Mouse (Mus musculus) heart, embryonic 15.5 days (tissue): ENCODE measurements around the gene Boc. TPM values are rescaled to one million over a fixed set of nuclear protein-coding genes. Genes with fewer than 3 reads are reported as not detected.

ENCODE experiments used
- ATAC-seq: fragments of 200-750 bp; cut with Nextera tagmentation; replicated peaks from 2 replicates; pipeline ENCODE4 v1.8.0; 2017; ENCODE audit warnings: low read depth, moderate TSS enrichment; ENCODE audit not compliant: insufficient number of reproducible peaks, insufficient read depth, low FRiP score
- H3K27ac ChIP-seq: fragments of 300-500 bp; sonication (generic); 2 replicates; pipeline ENCODE4 v1.5.1; 2015; ENCODE audit warnings: mild to moderate bottlenecking, inconsistent platforms
- H3K27me3 ChIP-seq: fragments of 300-500 bp; sonication (generic); 2 replicates; pipeline ENCODE4 v1.6.1; 2015; ENCODE audit warnings: inconsistent platforms
- H3K36me3 ChIP-seq: fragments of 300-500 bp; sonication (generic); 2 replicates; pipeline ENCODE4 v1.6.1; 2015; ENCODE audit warnings: mild to moderate bottlenecking, inconsistent platforms
- H3K4me1 ChIP-seq: fragments of 300-500 bp; sonication (generic); replicated peaks from 2 replicates; pipeline ENCODE4 v1.6.1; 2015; ENCODE audit warnings: inconsistent platforms
- H3K4me2 ChIP-seq: fragments of 300-500 bp; sonication (generic); 2 replicates; pipeline ENCODE4 v1.6.1; 2015; ENCODE audit warnings: inconsistent platforms, mild to moderate bottlenecking, moderate library complexity
- H3K4me3 ChIP-seq: fragments of 300-500 bp; sonication (generic); 2 replicates; pipeline ENCODE4 v1.5.1; 2015; ENCODE audit warnings: mild to moderate bottlenecking, inconsistent platforms
- H3K9ac ChIP-seq: fragments of 300-500 bp; sonication (generic); 2 replicates; pipeline ENCODE4 v1.6.1; 2015; ENCODE audit warnings: mild to moderate bottlenecking, inconsistent platforms
- H3K9me3 ChIP-seq: fragments of 300-500 bp; sonication (generic); replicated peaks from 2 replicates; pipeline ENCODE4 v1.6.1; 2016; ENCODE audit warnings: inconsistent platforms
- WGBS: fragments of 180-500 bp; shearing (Covaris S2); methylation state at CpG from one replicate; pipeline ENCODE4 v1.1.7; 2015; ENCODE audit warnings: mixed read lengths; 5-methylcytosine and 5-hydroxymethylcytosine counted together
- polyA plus RNA-seq: library from polyadenylated mRNA; unstranded; fragments of >200 nt; fragmentation: Nextera tagmentation; extraction: Ambion mirVana; gene quantifications from 2 replicates; pipeline ENCODE4 v1.2.1, GENCODE M21; 2015

Gene Boc
- polyA plus RNA-seq, 1 experiment from 2014 or later: 7.7 TPM

DNA sequence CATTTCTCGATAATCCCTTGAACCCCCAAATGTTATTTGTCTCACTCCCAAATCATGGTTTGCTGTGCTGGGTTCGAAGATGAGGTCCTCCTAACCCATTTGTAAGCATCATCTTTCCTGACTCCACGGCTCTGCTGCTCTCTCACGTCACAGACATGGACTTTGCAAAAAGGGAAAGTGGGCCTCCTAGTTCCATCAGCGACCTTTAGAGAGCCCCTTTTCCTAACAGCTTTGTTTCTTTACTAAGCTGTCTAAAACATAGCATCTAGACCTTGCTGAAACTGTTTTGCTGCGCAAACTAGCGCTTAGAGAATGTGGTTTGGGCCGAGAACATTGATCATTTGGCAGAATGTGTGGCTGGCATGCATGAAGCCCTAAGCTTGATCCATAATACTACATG, 19.1 kb downstream of the Boc start:
- ATAC-seq: no peak
- WGBS: 75% methylated on average over 8 of the region's 8 CpGs

DNA sequence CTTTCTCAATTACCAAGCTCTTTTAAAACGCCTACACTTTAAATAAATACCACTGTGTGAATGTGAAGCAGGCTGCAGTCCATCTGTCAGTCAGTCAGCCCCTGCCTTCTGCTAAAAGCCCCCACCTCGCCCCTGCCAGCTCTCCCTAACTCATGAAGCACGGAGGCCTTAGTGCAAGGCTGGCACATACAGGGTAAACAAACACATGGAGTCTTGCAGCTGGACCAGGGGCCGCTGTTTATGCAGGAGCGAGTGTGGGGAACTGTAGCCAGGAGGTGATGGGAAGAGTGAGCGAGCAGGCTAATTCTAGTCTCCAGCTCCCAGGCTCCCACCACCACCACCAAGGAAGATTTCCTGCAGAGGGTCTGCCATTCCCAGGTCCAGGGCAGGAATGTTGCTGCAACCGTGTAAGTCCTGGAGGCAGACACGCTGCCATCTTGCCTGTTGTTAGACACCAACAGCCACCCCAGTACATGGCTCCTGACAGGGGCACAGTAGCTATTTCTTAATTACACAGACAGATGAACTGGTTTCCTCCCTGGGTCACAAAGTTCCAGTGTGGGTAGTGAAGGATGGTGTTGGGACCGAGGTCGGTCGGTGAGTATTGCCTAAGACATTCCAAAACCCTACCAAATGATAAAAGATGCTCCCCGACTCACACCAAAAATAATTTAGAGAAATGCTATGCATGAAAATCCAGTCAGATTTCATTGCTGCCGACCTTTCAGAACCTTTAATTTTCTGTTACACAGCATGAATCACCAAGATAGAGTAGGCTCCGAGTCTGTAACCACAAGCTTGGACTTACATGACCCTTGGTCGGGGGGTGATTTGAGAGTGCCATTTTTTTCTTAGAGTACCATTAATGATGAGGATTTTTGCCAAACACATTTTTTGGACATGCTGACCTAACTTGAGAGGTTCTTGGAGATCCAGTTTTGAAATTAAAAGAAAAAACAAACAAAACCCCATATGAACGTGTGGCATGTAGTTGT, 20.0 kb downstream of the Boc start:
- no peaks in the 10 kb centered on the region for H3K36me3 ChIP-seq
- H3K4me1 ChIP-seq: peaks cover 25% of the 10 kb centered on the region
- 54% methylated on average over 16 of the region's 16 CpGs for WGBS
- H3K4me2 ChIP-seq: no peak overlapping the region
- no peak overlapping the region for H3K9ac ChIP-seq
- H3K9me3 ChIP-seq: no peaks in the 10 kb centered on the region
- H3K4me3 ChIP-seq: no peak overlapping the region
- no peak overlapping the region for H3K27ac ChIP-seq
- no peak for ATAC-seq
- H3K27me3 ChIP-seq: no peaks in the 10 kb centered on the region

More for the DNA sequence above, 19.1 kb downstream of the Boc start:
- Histone ChIP-seq H3K4me3 (no peak overlapping the region), H3K4me2 (no peak overlapping the region), H3K27me3 (no peaks in the 10 kb centered on the region), H3K4me1 (peaks cover 19% of the 10 kb centered on the region), H3K9ac (no peak overlapping the region), H3K36me3 (no peaks in the 10 kb centered on the region), H3K9me3 (no peaks in the 10 kb centered on the region), H3K27ac (no peak overlapping the region)

DNA sequence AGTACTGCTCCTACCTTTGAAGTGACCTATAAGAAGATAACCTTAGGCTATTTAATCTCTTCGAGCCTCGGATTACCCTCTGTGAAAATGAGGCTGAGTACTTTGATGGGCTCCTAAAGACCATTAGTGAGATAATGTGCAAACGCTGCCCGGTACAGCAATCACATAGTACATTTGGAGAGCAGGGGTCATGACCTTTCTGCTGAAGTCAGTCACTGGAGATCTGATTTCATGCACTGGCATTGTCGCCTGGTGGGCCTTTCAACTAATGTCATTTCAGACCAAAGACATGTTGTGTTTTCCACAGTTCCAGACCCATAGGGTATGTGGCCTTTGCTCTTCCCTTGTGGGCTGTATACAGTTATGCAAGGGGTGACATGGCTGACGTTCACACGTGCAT, 24.6 kb downstream of the Boc start:
- Histone ChIP-seq H3K9me3 (no peaks in the 10 kb centered on the region), H3K4me3 (no peak overlapping the region), H3K4me1 (peaks cover 41% of the 10 kb centered on the region), H3K27ac (no peak overlapping the region), H3K36me3 (no peaks in the 10 kb centered on the region), H3K9ac (no peak overlapping the region), H3K27me3 (no peaks in the 10 kb centered on the region), H3K4me2 (no peak overlapping the region)
- WGBS: 38% methylated on average over 7 of the region's 7 CpGs
- no peak for ATAC-seq

DNA sequence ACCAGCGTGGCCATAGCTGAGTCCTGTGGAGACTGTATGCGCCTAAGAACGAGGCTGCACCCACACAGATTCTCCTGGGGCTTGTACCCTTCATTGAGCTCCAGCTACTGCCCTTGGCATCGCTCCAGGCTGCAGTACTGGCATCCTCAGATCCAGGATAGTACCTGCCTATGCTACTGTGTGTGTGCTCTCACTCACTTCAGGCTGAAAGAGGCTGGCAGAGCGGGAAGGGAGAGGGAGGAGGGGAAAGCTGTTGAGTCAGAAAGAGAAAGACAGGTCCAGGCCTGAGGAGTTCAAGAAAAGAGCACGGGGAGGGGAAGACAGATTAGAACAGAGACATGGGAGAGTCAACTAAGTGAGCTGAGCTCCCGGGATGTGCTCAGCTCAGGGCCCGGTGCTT, 25.2 kb downstream of the Boc start:
- H3K36me3 ChIP-seq: no peaks in the 10 kb centered on the region
- H3K4me3 ChIP-seq: no peak overlapping the region
- H3K27ac ChIP-seq: no peak overlapping the region
- peaks cover 37% of the 10 kb centered on the region for H3K4me1 ChIP-seq
- H3K4me2 ChIP-seq: no peak overlapping the region
- H3K27me3 ChIP-seq: no peaks in the 10 kb centered on the region
- no peak overlapping the region for H3K9ac ChIP-seq
- ATAC-seq: no peak
- H3K9me3 ChIP-seq: no peaks in the 10 kb centered on the region
- 53% methylated on average over 8 of the region's 8 CpGs for WGBS

DNA sequence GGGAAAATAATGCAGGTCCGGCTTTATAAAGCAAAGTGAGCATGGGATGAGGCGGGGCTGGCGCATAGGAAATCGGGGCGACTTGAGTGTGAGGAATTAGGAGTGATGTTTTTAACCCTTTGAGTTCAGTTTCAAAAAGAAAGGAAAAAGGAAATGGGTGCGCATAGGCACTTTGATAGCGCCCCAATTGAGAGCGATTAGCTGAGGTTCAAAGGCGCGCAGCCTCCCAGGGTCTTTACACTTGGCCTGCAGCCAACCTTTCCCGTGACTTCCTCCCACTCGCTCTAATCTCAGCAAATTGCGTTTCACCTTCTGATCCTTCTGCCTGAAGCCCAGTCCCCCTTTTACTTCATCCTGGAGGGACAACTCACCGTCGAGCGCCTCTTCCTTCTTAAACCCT, 25.8 kb downstream of the Boc start:
- Histone ChIP-seq H3K36me3 (no peaks in the 10 kb centered on the region), H3K9ac (no peak overlapping the region), H3K9me3 (no peaks in the 10 kb centered on the region), H3K4me2 (no peak overlapping the region), H3K27ac (no peak overlapping the region), H3K4me1 (peaks cover 34% of the 10 kb centered on the region), H3K27me3 (no peaks in the 10 kb centered on the region), H3K4me3 (no peak overlapping the region)
- ATAC-seq: no peak
- WGBS: 51% methylated on average over 16 of the region's 16 CpGs

DNA sequence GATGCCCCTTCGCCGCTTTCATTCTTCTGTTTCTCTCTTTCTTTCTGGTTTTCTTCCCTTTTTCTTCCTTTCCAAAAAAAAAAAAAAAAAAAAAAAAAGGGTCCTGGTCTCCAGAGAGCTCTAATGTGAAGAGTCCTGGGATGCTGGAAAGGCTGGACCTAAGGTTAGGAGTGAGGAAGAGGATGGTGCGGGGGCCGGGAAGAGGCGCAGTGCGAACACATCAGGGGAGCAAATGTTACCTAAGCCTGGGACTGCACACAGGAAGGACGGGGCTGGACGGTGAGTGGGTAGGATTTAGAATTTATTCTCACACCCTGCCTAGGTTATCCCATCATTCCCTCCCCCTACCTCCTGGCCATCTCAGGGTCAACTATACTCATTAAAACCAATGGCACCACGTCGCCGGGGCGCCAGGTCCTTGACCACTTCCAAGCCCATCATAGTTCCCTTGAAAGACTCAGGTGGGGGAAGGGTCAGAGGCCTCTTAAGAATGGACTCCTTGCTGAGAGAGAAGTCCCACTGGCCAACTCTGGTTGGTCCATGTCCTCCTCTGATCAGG, 27.4 kb downstream of the Boc start:
- Histone ChIP-seq H3K4me1 (peaks cover 43% of the 10 kb centered on the region), H3K4me2 (peak overlapping the region; percentile 63), H3K36me3 (no peaks in the 10 kb centered on the region), H3K4me3 (peak overlapping the region; percentile 28), H3K9me3 (no peaks in the 10 kb centered on the region), H3K27me3 (no peaks in the 10 kb centered on the region), H3K27ac (no peak overlapping the region), H3K9ac (no peak overlapping the region)
- ATAC-seq: no peak
- WGBS: 54% methylated on average over 12 of the region's 12 CpGs

DNA sequence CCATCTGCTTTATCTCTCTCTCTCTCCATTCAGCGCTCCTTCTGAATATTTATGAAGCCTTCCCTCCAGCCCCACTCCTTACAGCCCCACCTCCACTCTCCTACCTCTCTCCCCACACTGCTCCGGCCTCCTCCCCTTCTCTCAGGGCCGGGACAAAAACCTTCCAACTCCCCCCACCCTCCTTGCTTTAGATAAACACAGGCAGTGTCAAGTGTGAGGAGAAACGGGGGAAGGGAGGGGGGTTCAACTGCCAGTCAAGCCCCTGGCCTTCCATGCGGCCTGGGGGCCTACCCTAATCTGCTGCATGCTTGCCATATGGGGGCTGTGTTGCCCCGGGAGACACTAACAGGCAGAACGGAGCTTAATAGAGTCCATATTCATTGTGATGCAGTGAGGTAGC, 27.9 kb downstream of the Boc start:
- Histone ChIP-seq H3K9me3 (no peaks in the 10 kb centered on the region), H3K27ac (peak overlapping the region; percentile 20; the same call in 1 of the 2 replicates), H3K9ac (no peak overlapping the region), H3K4me2 (peak overlapping the region; percentile 63), H3K36me3 (no peaks in the 10 kb centered on the region), H3K4me3 (peak overlapping the region; percentile 28), H3K4me1 (peaks cover 44% of the 10 kb centered on the region), H3K27me3 (no peaks in the 10 kb centered on the region)
- ATAC-seq: no peak
- WGBS: 8% methylated on average over 7 of the region's 7 CpGs

DNA sequence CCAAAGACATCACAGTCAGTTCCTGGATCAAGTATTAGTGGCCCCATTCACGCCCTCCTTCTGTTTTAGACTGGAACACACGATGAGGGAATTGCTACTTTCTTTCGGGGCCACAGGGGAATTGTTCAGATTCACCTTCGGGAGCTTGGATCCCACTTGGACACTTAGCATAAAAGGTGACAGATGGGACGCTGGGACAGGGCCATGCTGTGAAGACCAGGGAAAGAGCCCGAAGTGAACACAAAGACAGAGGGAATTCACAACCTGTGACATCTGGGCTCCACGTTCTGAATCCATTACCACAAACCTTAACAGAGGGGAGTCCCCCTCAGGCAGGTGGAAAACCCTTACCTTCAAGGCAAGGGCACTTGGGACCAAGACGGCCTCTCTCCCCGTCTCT, 28.5 kb downstream of the Boc start:
- Histone ChIP-seq H3K4me3 (no peak overlapping the region), H3K36me3 (no peaks in the 10 kb centered on the region), H3K9ac (no peak overlapping the region), H3K27ac (no peak overlapping the region), H3K4me1 (peaks cover 44% of the 10 kb centered on the region), H3K4me2 (no peak overlapping the region), H3K27me3 (no peaks in the 10 kb centered on the region), H3K9me3 (no peaks in the 10 kb centered on the region)
- no peak for ATAC-seq
- 41% methylated on average over 9 of the region's 9 CpGs for whole genome bisulfite sequencing

DNA sequence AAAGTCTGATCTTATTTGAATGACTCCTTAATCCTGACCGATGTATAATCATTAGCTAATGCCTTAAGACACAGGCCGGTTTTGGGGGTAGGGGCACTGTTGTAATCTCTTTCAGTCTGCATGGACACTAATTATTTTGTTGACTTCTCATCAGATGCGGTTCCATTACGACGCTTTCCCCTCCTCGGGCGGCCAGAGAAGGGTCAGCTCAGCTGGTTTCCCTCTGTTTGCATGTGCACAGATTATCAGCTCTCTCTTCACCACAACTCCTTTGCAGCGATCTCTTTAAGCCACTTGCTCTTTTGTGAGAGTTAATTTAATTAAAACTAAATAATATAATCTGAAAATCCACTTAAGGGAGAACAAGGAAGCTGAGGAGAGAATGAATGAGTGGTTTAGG, 29.0 kb downstream of the Boc start:
- no peak overlapping the region for H3K4me2 ChIP-seq
- H3K9ac ChIP-seq: no peak overlapping the region
- ATAC-seq: no peak
- H3K9me3 ChIP-seq: no peaks in the 10 kb centered on the region
- peaks cover 44% of the 10 kb centered on the region for H3K4me1 ChIP-seq
- no peak overlapping the region for H3K4me3 ChIP-seq
- H3K27me3 ChIP-seq: no peaks in the 10 kb centered on the region
- WGBS: 61% methylated on average over 8 of the region's 8 CpGs
- no peaks in the 10 kb centered on the region for H3K36me3 ChIP-seq
- no peak overlapping the region for H3K27ac ChIP-seq

DNA sequence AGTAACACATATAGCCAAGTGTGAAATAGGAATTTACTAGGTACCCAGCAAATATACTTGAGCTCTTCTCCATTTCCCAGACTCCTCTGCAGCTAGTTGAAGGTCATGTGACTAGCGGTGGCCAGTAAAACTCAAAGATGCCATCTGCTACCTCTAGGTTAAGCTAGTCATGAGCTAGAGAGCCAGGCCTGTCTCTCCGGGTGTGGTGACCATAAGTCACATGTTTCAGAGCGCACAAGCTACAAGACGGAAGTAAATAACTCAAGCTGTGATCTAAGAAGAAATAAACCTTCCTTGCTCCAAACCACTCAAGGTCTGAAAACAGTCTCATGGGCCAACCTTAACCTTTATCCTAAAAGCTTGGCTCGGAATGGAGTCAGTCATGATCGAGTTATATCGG, 29.7 kb downstream of the Boc start:
- Histone ChIP-seq H3K27me3 (no peaks in the 10 kb centered on the region), H3K4me2 (no peak overlapping the region), H3K4me3 (no peak overlapping the region), H3K36me3 (no peaks in the 10 kb centered on the region), H3K9ac (no peak overlapping the region), H3K4me1 (peaks cover 41% of the 10 kb centered on the region), H3K27ac (no peak overlapping the region), H3K9me3 (no peaks in the 10 kb centered on the region)
- ATAC-seq: no peak
- 91% methylated on average over 7 of the region's 7 CpGs for WGBS

DNA sequence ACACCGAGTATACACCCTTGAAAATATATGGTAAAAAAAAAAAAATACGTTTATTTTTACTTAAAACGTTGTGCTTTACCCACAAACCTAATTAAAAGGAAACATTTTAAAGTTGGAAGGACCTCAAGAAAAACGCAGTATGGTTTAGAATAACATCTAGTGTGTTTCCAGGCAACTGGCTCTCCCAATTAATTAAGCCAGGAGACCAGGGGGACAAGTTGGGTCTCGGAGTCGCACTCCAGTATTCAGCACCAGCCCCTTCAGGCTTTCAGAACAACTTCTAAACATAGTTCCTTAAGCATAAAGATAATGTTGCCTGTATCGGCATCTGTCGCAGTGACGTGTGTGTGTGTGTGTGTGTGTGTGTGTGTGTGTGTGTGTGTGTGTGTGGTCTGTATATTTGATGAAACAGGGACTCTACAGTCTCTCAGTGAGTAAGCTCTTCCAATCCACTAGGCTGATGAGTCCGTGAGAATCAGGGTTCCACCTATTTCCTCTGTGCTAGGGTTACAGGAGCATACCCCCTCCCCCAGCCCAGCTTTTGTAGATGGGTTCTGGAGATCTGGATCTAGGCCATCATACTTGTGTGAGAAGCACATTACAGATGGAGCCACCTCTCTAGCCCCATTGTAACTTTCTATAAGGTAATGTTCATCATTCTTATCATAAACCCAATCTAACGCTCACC, 31.3 kb downstream of the Boc start:
- ATAC-seq: no peak
- no peak overlapping the region for H3K4me3 ChIP-seq
- H3K27ac ChIP-seq: no peak overlapping the region

More for the DNA sequence above, 31.3 kb downstream of the Boc start:
- 42% methylated on average over 11 of the region's 11 CpGs for WGBS
- H3K36me3 ChIP-seq: no peaks in the 10 kb centered on the region
- no peak overlapping the region for H3K9ac ChIP-seq
- no peaks in the 10 kb centered on the region for H3K9me3 ChIP-seq
- H3K4me1 ChIP-seq: peaks cover 28% of the 10 kb centered on the region
- H3K4me2 ChIP-seq: no peak overlapping the region
- H3K27me3 ChIP-seq: no peaks in the 10 kb centered on the region
